Mouse (Mus musculus) liver, embryonic 11.5 days (tissue): ENCODE results near the gene Nup214. TPM values are rescaled to one million over a fixed set of nuclear protein-coding genes. Genes with fewer than 3 reads are reported as not detected.

ENCODE experiments used
- ATAC-seq: fragments of 200-750 bp; cut with Nextera tagmentation; replicated peaks from 2 replicates; pipeline ENCODE4 v1.8.0; 2017; ENCODE audit warnings: moderate number of reproducible peaks, mild to moderate bottlenecking, moderate TSS enrichment, moderate library complexity; ENCODE audit not compliant: low FRiP score
- DNase-seq: peaks from one replicate; pipeline ENCODE4 v3.0.0-alpha.2; 2017; ENCODE audit warnings: low spot score
- H3K27ac ChIP-seq: fragments of 300-500 bp; sonication (generic); 2 replicates; pipeline ENCODE4 v1.5.1; 2014; ENCODE audit warnings: mild to moderate bottlenecking, low read depth, low read length, control low read depth
- H3K27me3 ChIP-seq: fragments of 300-500 bp; sonication (generic); replicated peaks from 2 replicates; pipeline ENCODE4 v1.6.1; 2014; ENCODE audit warnings: low read length, mixed read lengths; ENCODE audit not compliant: control insufficient read depth, insufficient read depth
- H3K36me3 ChIP-seq: fragments of 300-500 bp; sonication (generic); 2 replicates; pipeline ENCODE4 v1.6.1; 2014; ENCODE audit warnings: mild to moderate bottlenecking, low read length, moderate library complexity, mixed read lengths; ENCODE audit not compliant: control insufficient read depth, insufficient read depth
- H3K4me1 ChIP-seq: fragments of 300-500 bp; sonication (generic); replicated peaks from 2 replicates; pipeline ENCODE4 v1.6.1; 2014; ENCODE audit warnings: low read length, mixed read lengths; ENCODE audit not compliant: control insufficient read depth, insufficient read depth
- H3K4me2 ChIP-seq: fragments of 300-500 bp; sonication (generic); 2 replicates; pipeline ENCODE4 v1.6.1; 2014; ENCODE audit warnings: mild to moderate bottlenecking, control low read depth, moderate library complexity
- H3K4me3 ChIP-seq: fragments of 300-500 bp; sonication (generic); 2 replicates; pipeline ENCODE4 v1.5.1; 2014; ENCODE audit warnings: low read depth, low read length, control low read depth
- H3K9ac ChIP-seq: fragments of 300-500 bp; sonication (generic); 2 replicates; pipeline ENCODE4 v1.6.1; 2014; ENCODE audit warnings: low read depth, low read length, control low read depth
- H3K9me3 ChIP-seq: fragments of 300-500 bp; sonication (generic); 2 replicates; pipeline ENCODE4 v1.6.1; 2016; ENCODE audit warnings: low read length, inconsistent platforms, mixed read lengths; ENCODE audit not compliant: control insufficient read depth
- WGBS: fragments of 180-500 bp; shearing (Covaris S2); extraction: QIAGEN DNeasy Blood & Tissue Kit; methylation state at CpG from one replicate; pipeline ENCODE4 v1.1.7; 2014; 5-methylcytosine and 5-hydroxymethylcytosine counted together
- polyA plus RNA-seq: library from polyadenylated mRNA; unstranded; fragments of >200 nt; fragmentation: Nextera tagmentation; extraction: Ambion mirVana; gene quantifications from 2 replicates; pipeline ENCODE4 v1.2.1, GENCODE M21; 2014

The Nup214 gene
- polyA plus RNA-seq, 1 experiment from 2014 or later, result 88.0 TPM

DNA sequence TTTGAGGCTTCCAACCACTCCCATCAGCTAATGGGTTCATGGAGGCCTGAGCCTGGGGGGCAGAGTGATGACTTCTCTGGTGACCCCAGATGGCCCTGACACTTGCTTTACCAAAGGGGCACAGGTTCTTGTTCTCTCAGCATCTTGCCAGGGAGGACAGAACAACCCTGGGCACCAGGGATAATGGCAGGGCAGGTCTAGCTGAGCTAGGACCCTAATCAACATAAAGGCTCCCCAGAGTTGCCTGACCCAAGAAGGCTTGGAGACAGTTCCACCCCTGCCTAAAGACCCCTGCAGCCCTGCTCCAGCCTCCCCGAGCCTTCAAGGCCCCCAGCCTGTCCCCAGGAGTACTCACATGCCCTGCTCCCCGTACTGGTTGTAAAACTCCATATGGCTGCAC is 108.0 kb downstream of the Nup214 start:
- Histone ChIP-seq H3K9ac (peak overlapping the region; percentile 85), H3K4me1 (peaks cover 50% of the 10 kb centered on the region), H3K4me2 (peak overlapping the region; percentile 100), H3K27me3 (0 out of 2 replicates have a peak, but pooled peaks cover 2% of the 10 kb centered on the region), H3K27ac (peak overlapping the region; percentile 87), H3K4me3 (peak overlapping the region; percentile 86), H3K9me3 (no peaks in the 10 kb centered on the region), H3K36me3 (peaks cover 6% of the 10 kb centered on the region; the same call in 1 of the 2 replicates)
- ATAC-seq (no peak), DNase-seq (no peak)
- whole genome bisulfite sequencing, result 35% methylated on average over 2 of the region's 2 CpGs

DNA sequence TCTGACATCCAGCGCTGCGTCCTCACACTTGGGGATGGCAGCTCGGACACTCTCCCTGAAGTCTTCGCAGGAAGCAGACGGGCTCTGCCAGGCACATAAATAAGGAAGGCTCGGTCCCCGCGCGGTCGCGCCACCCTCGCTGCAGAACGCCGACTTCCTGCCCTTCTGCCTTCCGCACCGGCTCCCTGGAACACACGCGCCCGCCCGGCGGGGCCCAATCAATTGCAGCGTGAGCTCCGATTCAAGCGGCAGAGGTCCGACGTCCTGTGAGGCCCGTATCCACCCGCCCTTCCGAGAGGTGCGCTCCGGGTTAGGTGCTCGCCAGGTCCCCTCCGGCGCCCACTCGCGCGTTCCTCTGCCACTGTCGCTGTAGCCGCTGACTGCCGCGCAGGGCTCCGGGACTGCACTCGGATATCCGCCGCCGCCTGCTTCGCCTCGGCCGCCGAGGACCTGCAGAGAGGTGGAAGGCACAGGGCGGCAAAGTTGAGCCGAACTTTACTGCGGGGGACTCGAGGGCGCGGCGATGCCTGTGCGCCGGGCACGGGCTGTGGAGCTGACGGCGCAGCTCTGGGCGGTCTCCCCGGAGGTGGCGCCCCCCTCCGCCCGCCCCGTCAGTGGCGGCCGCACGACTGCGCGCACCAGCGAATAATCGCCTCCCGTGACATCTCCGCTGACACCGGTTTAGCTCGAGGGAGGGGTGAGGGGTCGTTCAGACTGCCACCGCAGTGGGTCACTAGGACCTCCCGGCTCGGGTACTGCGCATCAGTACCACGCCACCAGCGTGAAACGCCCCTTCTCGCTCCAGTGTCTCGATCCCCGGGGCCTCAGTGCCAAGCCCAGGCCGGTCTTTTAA is 109.1 kb downstream of the Nup214 start:
- H3K9me3 ChIP-seq, result no peaks in the 10 kb centered on the region
- peaks cover 6% of the 10 kb centered on the region; the same call in 1 of the 2 replicates for H3K36me3 ChIP-seq
- H3K4me3 ChIP-seq, result peak overlapping the region; percentile 86
- WGBS, result under 1% methylated on average over 91 of the region's 91 CpGs
- H3K27ac ChIP-seq, result peak overlapping the region; percentile 87
- peak overlapping the region; percentile 85 for H3K9ac ChIP-seq
- H3K27me3 ChIP-seq, result peaks cover 9% of the 10 kb centered on the region
- peak; percentile 72 for ATAC-seq
- peak overlapping the region; percentile 100 for H3K4me2 ChIP-seq
- DNase-seq, result peak; percentile 72
- H3K4me1 ChIP-seq, result peaks cover 47% of the 10 kb centered on the region

DNA sequence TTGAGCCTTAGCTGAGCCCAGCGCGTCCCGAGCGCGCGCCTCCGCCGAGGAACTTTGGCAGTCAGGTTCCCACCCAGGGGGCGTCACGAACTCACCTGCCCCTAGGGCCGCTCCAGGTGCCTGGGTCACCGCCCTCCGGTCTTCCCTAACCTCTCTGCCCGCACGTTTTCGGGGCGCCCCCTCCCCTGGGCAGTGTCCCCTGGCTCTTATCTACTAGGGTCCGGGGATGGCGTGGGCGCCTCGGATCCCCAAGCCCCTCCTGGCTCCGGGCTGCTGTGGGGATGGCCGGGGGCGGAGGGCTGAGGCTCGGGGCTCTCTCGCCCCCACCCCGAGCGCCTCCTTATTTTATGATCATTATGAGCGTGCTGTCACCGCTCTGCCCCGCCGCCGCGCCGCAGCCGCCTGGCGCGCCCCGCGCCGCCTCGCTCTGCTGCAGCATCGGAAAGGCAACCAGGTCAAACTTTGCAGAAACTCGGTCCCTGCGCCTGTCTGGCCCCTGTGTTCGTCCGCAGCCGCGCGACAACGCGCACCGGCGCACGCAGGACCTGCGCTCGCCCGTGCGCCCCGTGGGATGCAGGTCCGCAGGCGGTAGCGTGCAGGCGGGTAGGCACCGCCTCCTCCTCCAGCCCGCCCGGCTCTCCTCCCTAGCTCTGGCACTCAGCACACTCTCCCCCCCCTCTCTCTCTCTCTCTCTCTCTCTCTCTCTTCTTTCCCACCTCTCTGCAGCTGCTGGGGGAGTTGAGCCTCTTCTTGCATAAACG is 110.1 kb downstream of the Nup214 start, which contains the start of gene Fam78a:
Gene Fam78a, minus strand, starts transcription at position 747 of the 761 bp plus-strand sequence.
- peak within 1 kb of the TSS; percentile 85 for H3K9ac ChIP-seq
- peak within 1 kb of the TSS; percentile 87 for H3K27ac ChIP-seq
- peak within 1 kb of the TSS; percentile 100 for H3K4me2 ChIP-seq
- H3K4me1 ChIP-seq, result peaks cover 46% of the 10 kb centered on the region
- ATAC-seq, result peak; percentile 67
- WGBS, result under 1% methylated on average over 62 of the region's 68 CpGs
- peak; percentile 64 for DNase-seq
- peaks cover 4% of the 10 kb centered on the region; the same call in 1 of the 2 replicates for H3K36me3 ChIP-seq
- H3K9me3 ChIP-seq, result no peaks in the 10 kb centered on the region
- H3K27me3 ChIP-seq, result peaks cover 17% of the 10 kb centered on the region
- peak within 1 kb of the TSS; percentile 86 for H3K4me3 ChIP-seq

DNA sequence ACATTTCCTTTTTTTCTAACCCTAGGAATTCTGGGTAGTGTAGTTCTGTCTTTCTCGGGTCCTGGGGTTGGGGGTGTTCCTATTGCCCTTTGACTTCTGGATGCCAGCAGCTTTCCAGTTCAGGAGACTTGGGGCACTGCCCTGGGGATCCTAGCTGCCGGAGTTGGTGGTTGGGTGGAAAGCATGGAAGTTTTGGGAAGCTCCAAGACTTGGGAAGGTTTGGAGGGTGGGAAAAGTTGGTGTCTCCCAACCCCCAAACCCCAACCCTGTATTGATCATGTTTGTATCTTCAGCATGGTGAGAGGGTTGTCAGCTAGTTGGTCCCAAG is 110.6 kb downstream of the Nup214 start:
- peak overlapping the region; percentile 100 for H3K4me2 ChIP-seq
- H3K4me3 ChIP-seq, result peak overlapping the region; percentile 86
- peaks cover 40% of the 10 kb centered on the region for H3K4me1 ChIP-seq
- WGBS, result 24% methylated on average over 2 of the region's 2 CpGs
- no peaks in the 10 kb centered on the region for H3K9me3 ChIP-seq
- peak overlapping the region; percentile 87 for H3K27ac ChIP-seq
- peaks cover 18% of the 10 kb centered on the region for H3K27me3 ChIP-seq
- DNase-seq, result no peak
- no peaks in the 10 kb centered on the region for H3K36me3 ChIP-seq
- H3K9ac ChIP-seq, result peak overlapping the region; percentile 85; the same call in 1 of the 2 replicates
- ATAC-seq, result no peak

DNA sequence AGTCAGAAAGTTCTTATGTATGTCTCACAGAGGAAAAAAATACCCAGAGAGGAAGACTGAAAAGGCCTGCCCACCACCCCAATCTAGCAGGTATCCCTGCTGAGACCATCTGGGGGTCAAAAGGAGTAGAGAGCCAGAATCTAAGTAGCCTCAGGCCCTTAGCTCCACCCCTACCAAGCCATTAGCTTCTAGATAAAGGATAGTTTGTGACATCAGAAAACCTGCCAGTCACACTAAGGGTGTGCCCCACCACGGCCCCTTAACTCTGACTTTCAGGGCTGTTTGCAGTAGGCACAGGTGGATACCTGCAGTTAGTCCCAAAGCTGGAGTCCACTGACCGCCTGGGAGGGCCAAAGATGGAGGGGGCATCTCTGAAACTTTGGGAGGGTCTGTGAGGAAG is 111.0 kb downstream of the Nup214 start:
- H3K4me1 ChIP-seq, result peaks cover 37% of the 10 kb centered on the region
- peak overlapping the region; percentile 100 for H3K4me2 ChIP-seq
- no peak overlapping the region for H3K4me3 ChIP-seq

DNA sequence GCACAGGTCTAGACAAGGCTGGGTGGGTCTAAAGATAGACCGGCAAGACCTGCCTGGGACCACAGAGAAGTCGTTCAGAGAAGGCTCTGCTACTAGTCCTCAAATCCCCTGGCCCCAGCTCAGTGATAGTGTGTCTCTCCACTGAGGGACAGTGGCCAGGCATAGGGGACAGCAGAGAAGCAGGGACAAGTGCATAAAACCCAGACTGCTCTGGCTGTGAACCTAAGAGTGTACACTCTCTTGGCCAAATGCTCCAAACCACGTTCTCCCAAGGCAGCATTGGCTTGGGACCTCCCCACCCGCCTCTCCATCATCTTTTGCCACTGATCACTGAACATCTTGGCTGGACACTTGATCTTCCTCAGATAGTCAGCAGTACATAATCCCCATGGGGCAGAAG is 113.4 kb downstream of the Nup214 start:
- ATAC-seq (no peak), DNase-seq (no peak)
- Histone ChIP-seq H3K4me1 (peaks cover 24% of the 10 kb centered on the region), H3K9me3 (no peaks in the 10 kb centered on the region), H3K36me3 (no peaks in the 10 kb centered on the region), H3K27ac (no peak overlapping the region), H3K4me3 (no peak overlapping the region), H3K9ac (no peak overlapping the region), H3K4me2 (no peak overlapping the region), H3K27me3 (peaks cover 17% of the 10 kb centered on the region)
- WGBS, result 55% methylated on average over 4 of the region's 4 CpGs

More for the DNA sequence above, 111.0 kb downstream of the Nup214 start:
- Histone ChIP-seq H3K9me3 (no peaks in the 10 kb centered on the region), H3K36me3 (no peaks in the 10 kb centered on the region), H3K27ac (peak overlapping the region; percentile 87), H3K27me3 (peaks cover 18% of the 10 kb centered on the region), H3K9ac (0 out of 2 replicates have a peak overlapping the region, but pooled peaks have one; percentile 27)
- DNase-seq, result no peak
- peak; percentile 78 for ATAC-seq
- WGBS, result 30% methylated on average over 2 of the region's 2 CpGs

DNA sequence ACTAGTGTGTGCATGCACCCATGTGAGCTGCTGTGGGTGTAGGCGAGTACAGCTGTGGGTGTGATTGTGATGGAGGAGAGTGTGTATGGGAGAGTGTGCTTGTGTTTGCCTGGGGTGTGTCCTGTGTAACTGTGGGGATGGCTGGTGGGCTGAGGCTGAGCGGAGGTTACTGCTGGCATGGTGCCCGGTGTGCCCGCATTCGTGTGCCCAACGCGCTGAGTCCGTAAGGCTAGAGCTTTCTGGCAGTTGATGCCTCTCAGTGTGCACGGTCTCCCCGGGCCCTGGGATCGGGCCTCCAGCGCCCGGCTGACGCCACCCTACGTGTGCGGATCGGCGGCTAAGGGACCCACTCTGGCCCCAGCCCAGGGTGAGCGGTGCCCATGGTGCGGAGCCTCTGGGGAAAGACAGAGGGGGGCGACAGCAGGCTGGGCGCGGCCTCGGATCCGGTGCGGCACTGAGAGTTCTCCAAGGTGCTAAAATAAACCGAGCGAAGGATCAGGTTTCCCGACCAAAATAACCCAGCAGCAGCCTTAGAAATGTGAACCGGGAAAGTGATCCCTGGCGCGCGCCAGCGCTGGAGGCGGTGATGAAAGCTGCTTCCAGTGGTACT is 114.2 kb downstream of the Nup214 start:
- Histone ChIP-seq H3K4me3 (no peak overlapping the region), H3K4me2 (peak overlapping the region; percentile 54), H3K27ac (no peak overlapping the region), H3K27me3 (peaks cover 17% of the 10 kb centered on the region), H3K9me3 (no peaks in the 10 kb centered on the region), H3K9ac (no peak overlapping the region), H3K36me3 (no peaks in the 10 kb centered on the region), H3K4me1 (peaks cover 24% of the 10 kb centered on the region)
- no peak for DNase-seq
- ATAC-seq, result no peak
- 16% methylated on average over 35 of the region's 35 CpGs for WGBS

DNA sequence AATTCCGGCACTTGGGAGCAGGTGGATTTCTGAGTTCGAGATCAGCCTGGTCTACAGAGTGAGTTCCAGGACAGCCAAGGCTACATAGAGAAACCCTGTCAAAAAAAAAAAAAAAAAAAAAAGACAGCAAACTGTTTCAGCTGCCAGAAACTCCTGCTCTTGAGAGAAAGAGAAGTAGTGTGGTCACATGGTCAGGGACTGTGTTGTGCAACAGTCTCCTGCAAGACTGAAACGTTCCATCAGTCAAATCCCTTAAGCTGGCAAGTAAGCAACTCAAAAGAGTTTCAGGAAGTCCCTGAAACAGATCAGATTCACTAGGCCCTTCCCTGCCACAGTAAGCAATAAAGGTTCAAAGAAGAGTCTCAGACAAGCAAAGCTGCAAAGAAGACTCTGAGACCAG is 115.4 kb downstream of the Nup214 start:
- DNase-seq (no peak), ATAC-seq (no peak)
- H3K27ac ChIP-seq, result no peak overlapping the region
- no peak overlapping the region for H3K4me2 ChIP-seq
- WGBS, result 60% methylated on average over 3 of the region's 3 CpGs
- H3K9me3 ChIP-seq, result no peaks in the 10 kb centered on the region
- no peak overlapping the region for H3K4me3 ChIP-seq
- no peaks in the 10 kb centered on the region for H3K36me3 ChIP-seq
- H3K9ac ChIP-seq, result no peak overlapping the region
- peaks cover 29% of the 10 kb centered on the region for H3K4me1 ChIP-seq
- peaks cover 17% of the 10 kb centered on the region for H3K27me3 ChIP-seq
